ENCODE assay signal across 8 mouse cellular contexts in genomic region chr13:17944078-17944917, GRCm38 (mm10). TPM values are rescaled to one million over a fixed set of nuclear protein-coding genes. Genes with fewer than 3 reads are reported as not detected.
DNase-seq lines count a peak whose midpoint lies in the region; ATAC-seq lines count a peak whose summit lies in the region.

Gene Rala, minus strand, starts transcription at chr13:17944239.

- whole genome bisulfite sequencing in heart, embryonic 13.5 days: 7% methylated on average over 58 of the region's 69 CpGs
- WGBS in liver, embryonic 13.5 days (ENCODE audit: insufficient replicate concordance): 7% methylated on average over 56 of the region's 69 CpGs
- 6% methylated on average over 65 of the region's 69 CpGs for WGBS in stomach, embryonic 16.5 days

- no peaks in the 10 kb centered on the region for H3K36me3 ChIP-seq in heart, embryonic 13.5 days
- no peaks in the 10 kb centered on the region for H3K36me3 ChIP-seq in liver, embryonic 13.5 days
- H3K36me3 ChIP-seq in stomach, embryonic 16.5 days (ENCODE audit: control insufficient read depth, insufficient read depth, low read length): no peaks in the 10 kb centered on the region

- H3K9me3 ChIP-seq in heart, embryonic 13.5 days: no peaks in the 10 kb centered on the region
- no peaks in the 10 kb centered on the region for H3K9me3 ChIP-seq in liver, embryonic 13.5 days (replicated peaks)
- no peaks in the 10 kb centered on the region for H3K9me3 ChIP-seq in stomach, embryonic 16.5 days (replicated peaks; ENCODE audit: control insufficient read depth, low read length)

- H3K27me3 ChIP-seq in heart, embryonic 13.5 days (replicated peaks): no peaks in the 10 kb centered on the region
- peaks cover 7% of the 10 kb centered on the region for H3K27me3 ChIP-seq in liver, embryonic 13.5 days
- H3K27me3 ChIP-seq in stomach, embryonic 16.5 days (ENCODE audit: control insufficient read depth, insufficient read depth, low read length): no peaks in the 10 kb centered on the region

- H3K9ac ChIP-seq in heart, embryonic 13.5 days: peak within 1 kb of the TSS; percentile 94
- peak within 1 kb of the TSS; percentile 77 for H3K9ac ChIP-seq in liver, embryonic 13.5 days
- H3K9ac ChIP-seq in stomach, embryonic 16.5 days (ENCODE audit: low read length): peak within 1 kb of the TSS; percentile 95

- H3K27ac ChIP-seq in heart, embryonic 13.5 days (replicated peaks): peak within 1 kb of the TSS; percentile 87
- H3K27ac ChIP-seq in liver, embryonic 13.5 days: peak within 1 kb of the TSS; percentile 37
- H3K27ac ChIP-seq in stomach, embryonic 16.5 days (ENCODE audit: low read length): peak within 1 kb of the TSS; percentile 94

- DNase-seq in CD4-positive helper T cell, adult 2 months (ENCODE audit: low read depth, low spot score): peak; percentile 93
- DNase-seq in brain, embryonic 18.5 days (ENCODE audit: low read depth, low spot score): peak; percentile 84
- peak; percentile 96 for DNase-seq in kidney, postnatal 14 days
- peak; percentile 83 for DNase-seq in liver, embryonic 13.5 days
- DNase-seq in neural tube, embryonic 10.5 days (ENCODE audit: extremely low spot score, low spot score): peak; percentile 96

- ATAC-seq in erythroid progenitor cell, adult 5-6 weeks (replicated peaks; ENCODE audit: low FRiP score, poor library complexity, severe bottlenecking): peak; percentile 98
- ATAC-seq in heart, embryonic 13.5 days (ENCODE audit: extremely low read depth, insufficient number of reproducible peaks, low FRiP score, low TSS enrichment): peak; percentile 96
- ATAC-seq in liver, embryonic 13.5 days (ENCODE audit: low read depth): peak; percentile 99
- peak; percentile 99 for ATAC-seq in stomach, embryonic 16.5 days (ENCODE audit: insufficient read depth, low FRiP score)

- peak within 1 kb of the TSS; percentile 86 for H3K4me2 ChIP-seq in heart, embryonic 13.5 days
- peak within 1 kb of the TSS; percentile 86 for H3K4me2 ChIP-seq in liver, embryonic 13.5 days
- peak within 1 kb of the TSS; percentile 70 for H3K4me2 ChIP-seq in stomach, embryonic 16.5 days (ENCODE audit: low read depth, low read length)

- H3K4me3 ChIP-seq in heart, embryonic 13.5 days: peak within 1 kb of the TSS; percentile 91
- peak within 1 kb of the TSS; percentile 80 for H3K4me3 ChIP-seq in liver, embryonic 13.5 days (replicated peaks)
- peak within 1 kb of the TSS; percentile 91 for H3K4me3 ChIP-seq in stomach, embryonic 16.5 days (replicated peaks; ENCODE audit: low read length)

- peaks cover 21% of the 10 kb centered on the region for H3K4me1 ChIP-seq in heart, embryonic 13.5 days
- peaks cover 15% of the 10 kb centered on the region for H3K4me1 ChIP-seq in liver, embryonic 13.5 days (replicated peaks)
- H3K4me1 ChIP-seq in stomach, embryonic 16.5 days (ENCODE audit: control insufficient read depth, insufficient read depth, low read length): peaks cover 16% of the 10 kb centered on the region

RNA-seq across cellular contexts. Expression of gene Rala, which starts in this region (rescaled TPM):
- total RNA-seq in erythroid progenitor cell, adult 5-6 weeks (2015; ENCODE audit: low replicate concordance): 7.2 and 13.8 TPM in 2 replicates
- total RNA-seq in erythroid progenitor cell, adult 5-6 weeks (2017; ENCODE audit: low replicate concordance): 1.7 and 5.7 TPM in 2 replicates
- polyA plus RNA-seq in heart, embryonic 13.5 days (2015; fragmentation: Nextera tagmentation; extraction: Ambion mirVana): 81.2 and 92.3 TPM in 2 replicates
- polyA plus RNA-seq in liver, embryonic 13.5 days (2015; fragmentation: Nextera tagmentation; extraction: Ambion mirVana): 23.4 and 23.6 TPM in 2 replicates
- polyA plus RNA-seq in stomach, embryonic 16.5 days (2015; fragmentation: Nextera tagmentation; extraction: Ambion mirVana): 89.4 and 90.3 TPM in 2 replicates

Comparison
In these comparisons a context has a peak if more than half of its experiments do, and no peak if none do; other contexts are left out.
1. Peak in every context shown above with its lines: DNase-seq, ATAC-seq, H3K4me3 ChIP-seq and H3K27ac ChIP-seq.
2. H3K27ac ChIP-seq: peak in every context shown above with its lines; median percentile 94 in stomach, embryonic 16.5 days; 87 in heart, embryonic 13.5 days; 37 in liver, embryonic 13.5 days.